Comparison of ENCODE assay signal across 28 mouse cellular contexts in genomic region chr5:30620567-30620966, GRCm38 (mm10). TPM values are rescaled to one million over a fixed set of nuclear protein-coding genes. Genes with fewer than 3 reads are reported as not detected.
"Had no signal": no experiment of that assay in that cellular context is flagged by ENCODE, and none has a peak within 500 bp of the region (broad histone marks: within the 10 kb centered on the region; RNA-seq: fewer than 3 reads in every experiment).

No protein-coding gene starts in this region.

- H3K9me3 ChIP-seq: heart, embryonic 10.5 days; heart, embryonic 12.5 days; hindbrain, embryonic 10.5 days; hindbrain, embryonic 12.5 days; intestine, embryonic 15.5 days; limb, embryonic 13.5 days; limb, embryonic 15.5 days; liver, embryonic 12.5 days had no signal

- H3K36me3 ChIP-seq: heart, embryonic 10.5 days; heart, embryonic 12.5 days; hindbrain, embryonic 10.5 days; hindbrain, embryonic 12.5 days; intestine, embryonic 15.5 days; limb, embryonic 13.5 days; limb, embryonic 15.5 days; liver, embryonic 12.5 days had no signal

- ATAC-seq: hindbrain, embryonic 16.5 days; inflammation-experienced regulatory T-cells, adult 6 months; intestine, embryonic 15.5 days; intestine, postnatal 0 days; liver, embryonic 12.5 days had no signal

- H3K27ac ChIP-seq: gastrocnemius, adult 2 months; heart, embryonic 10.5 days; hindbrain, embryonic 10.5 days; hindbrain, embryonic 12.5 days; hindbrain, embryonic 14.5 days; intestine, embryonic 15.5 days; layer of hippocampus, adult 2 months; limb, embryonic 13.5 days; limb, embryonic 15.5 days; liver, embryonic 12.5 days; liver, embryonic 14.5 days had no signal

- DNase-seq: gastrocnemius, adult 2 months; gastrocnemius, postnatal 10 days; gastrocnemius, postnatal 25 days; heart, postnatal 10 days; heart, postnatal 4 days; kidney, adult 18-20 months; kidney, adult 8-10 months; kidney, postnatal 10 days; kidney, postnatal 25 days; kidney, postnatal 4 days; layer of hippocampus, adult 9-11 months; layer of hippocampus, postnatal 36 days; left cerebral cortex, postnatal 4 days had no signal

- H3K4me2 ChIP-seq: heart, embryonic 12.5 days; hindbrain, embryonic 12.5 days; hindbrain, embryonic 14.5 days; intestine, embryonic 15.5 days; limb, embryonic 13.5 days; limb, embryonic 15.5 days; liver, embryonic 12.5 days had no signal

- H3K9ac ChIP-seq: heart, embryonic 12.5 days; hindbrain, embryonic 12.5 days; hindbrain, embryonic 14.5 days; intestine, embryonic 15.5 days; limb, embryonic 13.5 days; limb, embryonic 15.5 days; liver, embryonic 12.5 days; liver, embryonic 14.5 days had no signal

- H3K4me3 ChIP-seq: gastrocnemius, adult 2 months; heart, embryonic 10.5 days; heart, embryonic 12.5 days; hindbrain, embryonic 10.5 days; hindbrain, embryonic 12.5 days; intestine, embryonic 15.5 days; layer of hippocampus, adult 2 months; limb, embryonic 13.5 days; limb, embryonic 15.5 days; liver, embryonic 12.5 days had no signal

RNA-seq across cellular contexts. Expression of gene Kcnk3, which starts 32.6 kb away (rescaled TPM):
- total RNA-seq: granulocyte monocyte progenitor cell, adult 5-6 weeks had no signal
